Mouse (Mus musculus) liver, postnatal 0 days (tissue): Measurements from ENCODE around the gene Cebpa.

Experiments
- CTCF ChIP-seq: sonication (generic); IDR thresholded peaks from 2 replicates; pipeline ENCODE4 v1.5.1; 2016; ENCODE audit warnings: antibody characterized with exemption, low read depth
- EP300 ChIP-seq: IDR thresholded peaks from 2 replicates; pipeline ENCODE4 v1.6.1; 2016; ENCODE audit warnings: antibody characterized with exemption, low read depth, mild to moderate bottlenecking

GRCm38 (mm10) chr7:35084565-35085360 lies 34.3 kb upstream of the Cebpa start:
- TF ChIP-seq CTCF = no peak
- no peak for TF ChIP-seq EP300
